7 mouse cellular contexts compared by ENCODE assay signal in genomic region chr6:126405736-126406135, GRCm38 (mm10).
A peak's percentile ranks its signal among the peaks of the same experiment; 100 is the strongest.
DNase-seq lines count a peak whose midpoint lies in the region; ATAC-seq and TF ChIP-seq lines count a peak whose summit lies in the region.

No protein-coding gene starts in this region.

- DNase-seq in kidney, postnatal 0 days (ENCODE audit: low spot score), result peak; percentile 78
- peak; percentile 17 for DNase-seq in R1 (ENCODE audit: low read depth, low spot score)
- DNase-seq in embryonic facial prominence, embryonic 10.5 days (ENCODE audit: low spot score), result peak; percentile 50
- peak; percentile 71 for DNase-seq in right cerebral cortex, postnatal 4 days

- no peaks in the 10 kb centered on the region for H3K9me3 ChIP-seq in kidney, postnatal 0 days (replicated peaks; ENCODE audit: low read length)
- H3K9me3 ChIP-seq in kidney, embryonic 15.5 days (replicated peaks), result no peaks in the 10 kb centered on the region
- H3K9me3 ChIP-seq in ES-Bruce4 (replicated peaks; ENCODE audit: control insufficient read depth, insufficient read depth, low read length, poor library complexity, severe bottlenecking), result no peaks in the 10 kb centered on the region
- H3K9me3 ChIP-seq in embryonic facial prominence, embryonic 10.5 days, result no peaks in the 10 kb centered on the region

- peak; percentile 86 for TF ChIP-seq CTCF in kidney, postnatal 0 days (IDR thresholded peaks at IDR 0.05; ENCODE audit: low read depth)
- TF ChIP-seq CTCF in ES-Bruce4 (IDR thresholded peaks at IDR 0.05; ENCODE audit: low read depth, low read length), result peak; percentile 7

- no peaks in the 10 kb centered on the region for H3K27me3 ChIP-seq in kidney, postnatal 0 days (ENCODE audit: insufficient read depth, low read length)
- peaks cover 6% of the 10 kb centered on the region; the same call in 1 of the 2 replicates for H3K27me3 ChIP-seq in kidney, embryonic 15.5 days
- H3K27me3 ChIP-seq in ES-Bruce4 (ENCODE audit: control insufficient read depth, insufficient read depth, low read length, poor library complexity, severe bottlenecking), result no peaks in the 10 kb centered on the region
- 0 out of 2 replicates have a peak, but pooled peaks cover 5% of the 10 kb centered on the region for H3K27me3 ChIP-seq in embryonic facial prominence, embryonic 10.5 days (replicated peaks; ENCODE audit: low read depth, poor library complexity, severe bottlenecking)

- H3K4me3 ChIP-seq in kidney, postnatal 0 days (replicated peaks; ENCODE audit: low read depth, low read length), result no peak overlapping the region
- no peak overlapping the region for H3K4me3 ChIP-seq in kidney, embryonic 15.5 days (replicated peaks)
- H3K4me3 ChIP-seq in ES-Bruce4 (ENCODE audit: low read depth, low read length), result no peak overlapping the region
- no peak overlapping the region for H3K4me3 ChIP-seq in embryonic facial prominence, embryonic 10.5 days

- H3K4me2 ChIP-seq in kidney, postnatal 0 days (ENCODE audit: low read length), result no peak overlapping the region
- no peak overlapping the region for H3K4me2 ChIP-seq in kidney, embryonic 15.5 days

- no peak for ATAC-seq in kidney, postnatal 0 days (replicated peaks; ENCODE audit: low FRiP score, low read depth)
- no peak for ATAC-seq in kidney, embryonic 15.5 days (replicated peaks; ENCODE audit: low FRiP score)
- ATAC-seq in megakaryocyte, adult 5-6 weeks (ENCODE audit: poor library complexity, severe bottlenecking), result no peak

- H3K27ac ChIP-seq in kidney, postnatal 0 days, result no peak overlapping the region
- no peak overlapping the region for H3K27ac ChIP-seq in kidney, embryonic 15.5 days
- no peak overlapping the region for H3K27ac ChIP-seq in ES-Bruce4 (ENCODE audit: insufficient read depth, low read length)
- H3K27ac ChIP-seq in embryonic facial prominence, embryonic 10.5 days (replicated peaks), result no peak overlapping the region

- TF ChIP-seq POLR2A in ES-Bruce4 (IDR thresholded peaks at IDR 0.05; ENCODE audit: insufficient read depth, low read length), result no peak

- no peaks in the 10 kb centered on the region for H3K36me3 ChIP-seq in kidney, postnatal 0 days (ENCODE audit: insufficient read depth, low read length)
- no peaks in the 10 kb centered on the region for H3K36me3 ChIP-seq in kidney, embryonic 15.5 days
- no peaks in the 10 kb centered on the region for H3K36me3 ChIP-seq in ES-Bruce4 (ENCODE audit: control insufficient read depth, insufficient read depth, low read length, poor library complexity, severe bottlenecking)
- H3K36me3 ChIP-seq in embryonic facial prominence, embryonic 10.5 days (replicated peaks), result no peaks in the 10 kb centered on the region

- H3K4me1 ChIP-seq in kidney, postnatal 0 days (replicated peaks; ENCODE audit: insufficient read depth, low read length), result 0 out of 2 replicates have a peak, but pooled peaks cover 7% of the 10 kb centered on the region
- peaks cover 29% of the 10 kb centered on the region for H3K4me1 ChIP-seq in kidney, embryonic 15.5 days
- H3K4me1 ChIP-seq in ES-Bruce4 (ENCODE audit: control insufficient read depth, insufficient read depth, low read length), result no peaks in the 10 kb centered on the region
- H3K4me1 ChIP-seq in embryonic facial prominence, embryonic 10.5 days, result peaks cover 5% of the 10 kb centered on the region; the same call in 1 of the 2 replicates

- TF ChIP-seq EP300 in ES-Bruce4 (IDR thresholded peaks at IDR 0.05; ENCODE audit: insufficient read depth, low read depth, low read length), result no peak

- H3K9ac ChIP-seq in kidney, postnatal 0 days (ENCODE audit: low read depth, low read length), result no peak overlapping the region
- H3K9ac ChIP-seq in kidney, embryonic 15.5 days, result no peak overlapping the region
- no peak overlapping the region for H3K9ac ChIP-seq in ES-Bruce4 (ENCODE audit: low read depth, poor library complexity, severe bottlenecking)

- 16% methylated on average over 3 of the region's 3 CpGs for WGBS in kidney, postnatal 0 days
- WGBS in kidney, embryonic 15.5 days, result 22% methylated on average over 3 of the region's 3 CpGs
- 43% methylated on average over 3 of the region's 3 CpGs for WGBS in embryonic facial prominence, embryonic 10.5 days

Comparison
In these comparisons a context has a peak if more than half of its experiments do, and no peak if none do; other contexts are left out.
1. DNase-seq: peak in every context shown above with its lines; median percentile 78 in kidney, postnatal 0 days; 71 in right cerebral cortex, postnatal 4 days; 50 in embryonic facial prominence, embryonic 10.5 days; 17 in R1.